Mouse (Mus musculus): Measurements from ENCODE around the gene Mrm3.

Gene Mrm3

DNA sequence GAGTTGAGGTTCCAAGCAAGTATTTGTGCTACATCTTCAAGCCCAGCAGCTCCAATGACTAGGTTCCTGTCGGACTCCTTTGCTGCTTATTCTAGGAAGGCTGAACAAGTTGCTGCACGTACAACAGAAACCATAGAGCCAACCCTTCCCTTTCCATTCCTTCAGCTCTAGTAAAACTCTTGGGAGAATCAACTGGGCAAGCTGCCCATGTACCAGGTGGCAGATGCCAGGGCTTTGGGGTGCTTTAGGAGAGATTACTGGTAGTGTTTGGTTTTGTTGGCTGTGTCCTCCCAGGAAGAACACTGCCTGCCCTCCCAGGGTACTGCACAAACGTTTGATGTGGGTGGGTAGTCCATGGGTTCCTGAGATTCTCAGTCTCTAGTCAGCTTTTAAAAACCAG lies 8.5 kb downstream of the Mrm3 start:
- no peak for DNase-seq (ENCODE audit: low spot score)

GRCm38 (mm10) chr11:76253145-76253917 lies 9.8 kb downstream of the Mrm3 start:
- DNase-seq (ENCODE audit: low spot score) = peak; percentile 88

DNA sequence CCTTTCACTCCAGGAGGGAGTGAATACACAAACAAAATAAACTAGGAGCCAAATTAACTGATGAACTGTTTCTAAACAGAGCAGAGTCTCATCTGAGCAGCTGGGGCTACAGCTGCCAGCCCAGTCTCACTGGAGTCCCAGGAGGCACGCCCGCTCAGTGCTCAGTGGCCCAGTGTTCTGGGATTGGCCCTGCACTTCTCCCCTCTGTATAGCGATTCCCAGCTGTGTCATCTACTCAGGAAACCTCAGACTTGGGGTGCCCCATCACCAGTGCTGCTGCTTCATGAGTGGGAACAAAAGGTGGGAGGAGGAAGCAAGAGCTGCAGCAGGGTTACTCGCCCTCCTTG lies 10.4 kb downstream of the Mrm3 start:
- DNase-seq (ENCODE audit: low spot score) = no peak

- DNase-seq (ENCODE audit: low spot score) = peak; percentile 35
Measured at GRCm38 (mm10) chr11:76255431-76256001, 12.0 kb downstream of the Mrm3 start.

DNA sequence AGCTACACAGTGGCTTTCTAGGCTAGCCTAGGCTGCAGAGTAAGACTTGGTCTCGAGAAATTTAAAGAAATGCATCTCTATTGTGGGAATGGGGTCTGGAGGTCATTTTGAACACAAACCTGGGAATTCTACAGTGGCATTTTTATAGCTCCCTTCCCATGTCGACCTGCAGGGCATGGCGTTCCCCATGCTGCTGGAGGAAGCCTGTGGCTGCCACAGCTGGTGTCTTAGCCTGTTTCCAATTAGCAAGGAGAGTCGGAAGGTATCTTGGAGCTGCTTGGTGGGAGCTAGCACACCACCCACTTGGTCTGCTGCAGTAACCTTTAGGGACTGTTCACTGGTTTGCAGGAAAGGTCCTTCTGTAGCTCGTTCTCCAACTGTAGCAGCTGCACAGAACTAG lies 12.6 kb downstream of the Mrm3 start:
- peak; percentile 65 for DNase-seq (ENCODE audit: low spot score)

GRCm38 (mm10) chr11:76257386-76257785 lies 13.9 kb downstream of the Mrm3 start:
- DNase-seq (ENCODE audit: low spot score) = no peak

DNA sequence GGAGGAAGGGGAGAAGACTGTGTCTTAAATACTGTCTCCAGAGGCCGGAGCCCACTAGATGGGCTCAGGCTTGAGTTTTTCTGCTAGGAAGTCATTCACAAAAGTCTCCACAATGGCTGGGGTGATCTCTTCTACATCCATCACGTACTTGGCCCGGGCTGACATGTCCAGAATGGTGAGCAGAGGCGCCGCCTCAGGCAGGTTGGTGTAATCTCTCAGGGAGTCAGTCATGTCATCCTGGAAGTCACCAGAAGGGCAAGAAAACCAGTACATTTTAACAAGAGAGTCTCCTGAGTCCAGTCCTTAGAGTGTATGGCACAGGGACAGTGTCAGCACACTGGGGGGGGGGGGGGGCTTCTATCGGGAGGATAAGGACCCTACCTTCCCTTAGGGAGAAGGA lies 15.0 kb downstream of the Mrm3 start:
- DNase-seq (ENCODE audit: low spot score) = no peak

GRCm38 (mm10) chr11:76260208-76261050 lies 16.9 kb downstream of the Mrm3 start:
- DNase-seq (ENCODE audit: low spot score) = no peak

DNA sequence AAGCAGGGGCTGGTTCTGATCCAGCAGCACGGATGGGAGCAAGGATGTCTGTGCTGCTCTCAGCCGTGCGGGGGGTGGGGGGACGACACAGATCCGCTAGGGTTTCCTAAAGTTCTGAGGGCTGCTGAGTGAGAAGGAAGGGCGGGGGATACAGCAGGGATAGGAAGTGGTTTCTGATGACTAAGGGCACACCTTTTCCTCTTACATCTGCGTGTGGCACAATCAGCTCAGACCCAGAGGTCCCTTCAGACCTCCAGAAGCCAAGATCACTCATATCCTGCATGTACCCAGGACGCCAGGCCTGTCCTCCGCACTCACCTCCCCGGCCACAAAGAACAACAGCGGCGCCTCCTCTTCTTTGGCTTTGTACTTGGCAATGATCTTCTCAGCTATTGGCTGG lies 17.7 kb downstream of the Mrm3 start:
- DNase-seq (ENCODE audit: low spot score) = no peak

GRCm38 (mm10) chr11:76262611-76263351 lies 19.3 kb downstream of the Mrm3 start:
- DNase-seq (ENCODE audit: low spot score) = peak; percentile 61

DNA sequence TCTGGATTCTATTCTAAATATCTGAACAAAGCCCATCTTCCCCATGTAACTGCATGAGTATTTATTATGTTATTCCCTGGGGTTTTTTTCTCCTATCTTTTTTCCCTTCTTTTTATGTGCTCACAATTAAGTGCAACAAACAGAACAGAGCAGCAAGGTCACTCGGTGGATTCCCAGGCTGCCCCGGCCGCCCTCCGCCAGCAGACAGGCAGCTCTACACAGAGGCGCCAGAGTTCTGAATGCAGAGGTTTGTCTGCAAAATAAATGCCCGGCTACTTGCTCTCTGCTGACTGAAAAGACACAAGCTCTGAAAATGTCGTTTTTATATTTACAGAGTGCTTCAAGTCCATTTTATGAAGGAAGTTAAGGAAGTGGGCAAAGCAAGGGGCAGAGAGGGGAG lies 24.0 kb downstream of the Mrm3 start:
- DNase-seq (ENCODE audit: low spot score) = no peak

GRCm38 (mm10) chr11:76268001-76268459 lies 24.5 kb downstream of the Mrm3 start:
- no peak for DNase-seq (ENCODE audit: low spot score)

DNA sequence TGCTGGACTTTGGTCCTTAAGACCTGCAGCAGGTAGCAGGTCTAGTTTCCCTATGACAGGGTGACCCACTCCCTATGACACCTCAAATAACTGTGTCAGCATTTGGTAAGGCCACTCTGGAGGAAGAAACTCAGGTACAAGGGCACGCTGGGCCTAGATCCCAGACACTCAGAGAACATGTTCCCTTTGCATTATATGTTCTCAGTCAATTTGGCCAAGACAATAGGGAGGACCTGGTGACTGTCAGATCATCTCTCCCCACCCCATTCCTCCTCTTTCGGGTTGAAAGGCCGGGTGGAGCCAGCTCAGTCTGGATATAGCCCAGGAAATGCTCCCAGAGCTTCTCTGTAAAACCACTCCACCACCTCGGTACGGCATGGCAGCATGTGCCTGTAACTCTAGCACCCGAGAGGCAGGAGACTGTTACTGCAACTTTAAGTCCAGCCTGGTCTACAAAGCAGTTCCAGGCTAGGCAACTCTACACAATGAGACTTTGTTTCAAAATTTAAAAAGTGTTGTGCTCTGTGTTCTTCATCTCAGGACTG lies 25.1 kb downstream of the Mrm3 start:
- no peak for DNase-seq (ENCODE audit: low spot score)

DNA sequence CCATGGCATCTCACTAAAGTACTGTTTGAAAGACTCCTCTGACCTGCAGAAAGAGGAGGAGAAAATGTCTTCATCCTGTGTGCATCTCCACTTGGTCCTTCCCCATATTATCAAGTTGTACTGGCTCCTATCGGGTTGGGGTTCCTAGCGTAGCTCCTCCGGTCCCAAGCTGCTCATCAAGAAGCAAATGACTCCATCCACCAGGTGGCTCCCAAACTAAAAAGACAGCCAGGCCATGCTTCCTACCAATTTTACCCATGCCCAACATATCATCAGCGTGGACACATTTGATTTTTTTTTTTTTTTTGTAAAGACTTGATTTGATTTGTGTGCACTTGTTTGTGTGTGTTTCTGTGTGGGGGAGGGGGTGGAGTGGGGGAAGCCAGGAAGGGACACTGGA lies 28.9 kb downstream of the Mrm3 start:
- no peak for DNase-seq (ENCODE audit: low spot score)

GRCm38 (mm10) chr11:76278960-76279852 lies 35.7 kb downstream of the Mrm3 start:
- DNase-seq (ENCODE audit: low spot score) = no peak

- DNase-seq (ENCODE audit: low spot score) = no peak
Measured at GRCm38 (mm10) chr11:76279971-76280370, 36.5 kb downstream of the Mrm3 start.

GRCm38 (mm10) chr11:76283841-76284240 lies 40.3 kb downstream of the Mrm3 start:
- DNase-seq (ENCODE audit: low spot score) = no peak

- DNase-seq (ENCODE audit: low spot score) = no peak
Measured at GRCm38 (mm10) chr11:76285431-76286075, 42.0 kb downstream of the Mrm3 start.

GRCm38 (mm10) chr11:76286534-76287126 lies 43.1 kb downstream of the Mrm3 start:
- no peak for DNase-seq (ENCODE audit: low spot score)

DNA sequence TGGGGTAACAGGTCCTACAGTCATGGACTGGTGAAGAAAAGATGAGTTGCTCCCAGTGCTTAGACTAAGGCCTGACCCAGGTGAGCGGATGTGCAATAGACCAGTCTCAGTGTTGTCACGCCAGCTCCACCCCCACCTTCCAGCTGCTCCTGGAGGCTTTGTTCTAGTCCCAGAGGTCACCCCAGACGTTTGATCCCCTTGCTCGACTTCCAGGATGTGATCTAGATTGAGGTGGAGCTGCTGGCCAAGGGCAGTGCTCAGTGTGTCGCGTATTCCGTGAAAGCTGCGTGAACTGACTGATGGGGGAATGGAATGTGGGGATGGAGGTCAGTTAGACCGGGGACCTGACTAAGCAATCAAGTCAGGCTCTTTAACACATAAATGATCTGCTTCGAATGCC lies 43.8 kb downstream of the Mrm3 start:
- no peak for DNase-seq (ENCODE audit: low spot score)

Data from embryo, embryonic 10 days (tissue).